Mouse (Mus musculus): ENCODE results near the gene Vps13d. TPM values are rescaled to one million over a fixed set of nuclear protein-coding genes. Genes with fewer than 3 reads are reported as not detected.

The Vps13d gene
- polyA plus RNA-seq, 1 experiment from 2014 or later, result 10.1 TPM

DNA sequence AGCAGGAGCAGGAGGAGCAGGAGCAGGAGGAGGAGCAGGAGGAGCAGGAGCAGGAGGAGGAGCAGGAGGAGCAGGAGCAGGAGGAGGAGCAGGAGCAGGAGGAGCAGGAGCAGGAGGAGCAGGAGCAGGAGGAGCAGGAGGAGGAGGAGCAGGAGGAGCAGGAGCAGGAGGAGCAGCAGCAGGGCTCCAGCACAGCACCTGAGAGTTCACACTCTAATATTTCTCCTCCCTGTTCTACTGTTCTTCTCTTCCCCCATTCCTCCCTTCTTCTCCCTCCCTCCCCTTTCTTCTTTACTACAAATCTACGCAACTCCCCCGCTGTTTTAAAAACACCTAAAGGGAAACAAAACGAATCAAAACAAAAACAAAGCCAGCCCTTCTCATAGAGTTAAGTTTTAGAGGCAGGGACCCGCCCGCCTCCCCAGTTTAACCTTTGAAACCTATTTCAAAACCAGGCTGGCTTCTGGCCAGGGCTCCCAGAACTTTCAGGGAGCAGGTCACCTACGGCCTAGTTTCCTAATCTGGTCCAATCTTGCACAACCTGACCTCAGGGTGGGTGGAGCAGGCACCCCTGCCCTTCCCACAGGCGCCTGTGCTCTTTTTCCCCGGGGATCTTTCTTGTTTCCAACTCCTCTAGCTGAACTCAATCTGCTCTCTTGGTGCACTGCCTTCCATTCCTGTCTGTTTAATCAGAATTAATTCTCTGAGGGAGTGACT is 234.5 kb downstream of the Vps13d start:
- H3K4me3 ChIP-seq (ENCODE audit: low read depth, low read length), result no peak overlapping the region
- no peak overlapping the region for H3K27ac ChIP-seq (replicated peaks; ENCODE audit: low read depth, low read length)

DNA sequence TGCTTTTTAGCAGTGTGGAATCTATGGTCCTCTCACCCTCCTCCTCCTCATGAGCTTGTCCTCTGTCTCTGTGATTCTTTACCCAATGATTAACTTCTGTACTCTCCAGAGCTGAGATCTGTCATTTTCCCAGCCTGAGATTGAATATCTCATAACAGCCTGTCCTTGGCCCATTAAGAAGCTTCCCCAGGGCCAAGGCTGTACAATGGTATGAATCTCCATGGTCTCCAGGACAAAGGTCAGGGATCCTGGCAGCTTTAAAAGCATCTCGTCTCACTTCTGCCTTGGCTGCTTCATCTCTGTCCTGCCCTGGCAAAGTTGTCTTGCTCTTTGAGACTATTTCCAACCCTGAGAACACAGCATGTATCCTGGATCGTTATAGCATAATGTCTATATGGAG is 237.1 kb downstream of the Vps13d start:
- WGBS, result 76% methylated on average over 2 of the region's 2 CpGs
- no peak overlapping the region for H3K9ac ChIP-seq (replicated peaks; ENCODE audit: low read length)
- no peaks in the 10 kb centered on the region for H3K9me3 ChIP-seq (replicated peaks; ENCODE audit: control insufficient read depth, low read length)
- ATAC-seq (replicated peaks; ENCODE audit: insufficient number of reproducible peaks, low FRiP score, low TSS enrichment, low read depth), result no peak
- no peaks in the 10 kb centered on the region for H3K27me3 ChIP-seq (ENCODE audit: control insufficient read depth, insufficient read depth, low read length)
- no peaks in the 10 kb centered on the region for H3K4me1 ChIP-seq (ENCODE audit: control insufficient read depth, insufficient read depth, low read length)
- H3K4me3 ChIP-seq (ENCODE audit: low read depth, low read length), result no peak overlapping the region
- no peak for DNase-seq (ENCODE audit: low spot score)
- no peak overlapping the region for H3K27ac ChIP-seq (replicated peaks; ENCODE audit: low read depth, low read length)
- H3K4me2 ChIP-seq (ENCODE audit: low read depth, low read length), result no peak overlapping the region
- no peaks in the 10 kb centered on the region for H3K36me3 ChIP-seq (replicated peaks; ENCODE audit: control insufficient read depth, insufficient read depth, low read depth, low read length)

More for the DNA sequence above, 234.5 kb downstream of the Vps13d start:
- ATAC-seq (replicated peaks; ENCODE audit: insufficient number of reproducible peaks, low FRiP score, low TSS enrichment, low read depth) (no peak), DNase-seq (ENCODE audit: low spot score) (no peak)
- Histone ChIP-seq H3K9ac (replicated peaks; ENCODE audit: low read length) (no peak overlapping the region), H3K9me3 (replicated peaks; ENCODE audit: control insufficient read depth, low read length) (no peaks in the 10 kb centered on the region), H3K4me1 (ENCODE audit: control insufficient read depth, insufficient read depth, low read length) (no peaks in the 10 kb centered on the region), H3K4me2 (ENCODE audit: low read depth, low read length) (no peak overlapping the region), H3K27me3 (ENCODE audit: control insufficient read depth, insufficient read depth, low read length) (no peaks in the 10 kb centered on the region), H3K36me3 (replicated peaks; ENCODE audit: control insufficient read depth, insufficient read depth, low read depth, low read length) (no peaks in the 10 kb centered on the region)
- 59% methylated on average over 8 of the region's 8 CpGs for WGBS

DNA sequence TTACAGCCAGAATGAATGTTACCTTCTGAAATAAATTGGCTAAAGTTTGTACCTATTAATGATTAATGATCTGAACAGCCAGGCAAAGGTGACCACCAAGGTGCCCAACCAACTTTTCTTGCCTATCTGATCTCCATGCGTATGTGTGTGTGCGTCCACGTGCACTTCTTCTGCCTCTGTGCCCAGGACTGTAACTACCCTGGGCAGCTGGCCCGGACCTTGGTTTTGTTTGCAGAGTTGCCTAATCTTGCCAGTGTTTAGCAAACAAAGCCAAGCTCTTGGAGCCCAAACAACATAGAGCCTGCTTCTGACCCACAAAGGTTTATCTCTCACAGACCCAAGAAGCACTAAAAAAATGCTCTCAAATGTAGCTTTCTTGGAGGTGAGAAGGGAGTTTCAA is 237.6 kb downstream of the Vps13d start:
- H3K9me3 ChIP-seq (replicated peaks; ENCODE audit: control insufficient read depth, low read length), result no peaks in the 10 kb centered on the region
- no peak overlapping the region for H3K4me2 ChIP-seq (ENCODE audit: low read depth, low read length)
- H3K36me3 ChIP-seq (replicated peaks; ENCODE audit: control insufficient read depth, insufficient read depth, low read depth, low read length), result no peaks in the 10 kb centered on the region
- H3K27ac ChIP-seq (replicated peaks; ENCODE audit: low read depth, low read length), result no peak overlapping the region
- H3K4me3 ChIP-seq (ENCODE audit: low read depth, low read length), result no peak overlapping the region
- WGBS, result 81% methylated on average over 4 of the region's 4 CpGs
- no peaks in the 10 kb centered on the region for H3K4me1 ChIP-seq (ENCODE audit: control insufficient read depth, insufficient read depth, low read length)
- ATAC-seq (replicated peaks; ENCODE audit: insufficient number of reproducible peaks, low FRiP score, low TSS enrichment, low read depth), result no peak
- no peaks in the 10 kb centered on the region for H3K27me3 ChIP-seq (ENCODE audit: control insufficient read depth, insufficient read depth, low read length)
- no peak overlapping the region for H3K9ac ChIP-seq (replicated peaks; ENCODE audit: low read length)
- no peak for DNase-seq (ENCODE audit: low spot score)

DNA sequence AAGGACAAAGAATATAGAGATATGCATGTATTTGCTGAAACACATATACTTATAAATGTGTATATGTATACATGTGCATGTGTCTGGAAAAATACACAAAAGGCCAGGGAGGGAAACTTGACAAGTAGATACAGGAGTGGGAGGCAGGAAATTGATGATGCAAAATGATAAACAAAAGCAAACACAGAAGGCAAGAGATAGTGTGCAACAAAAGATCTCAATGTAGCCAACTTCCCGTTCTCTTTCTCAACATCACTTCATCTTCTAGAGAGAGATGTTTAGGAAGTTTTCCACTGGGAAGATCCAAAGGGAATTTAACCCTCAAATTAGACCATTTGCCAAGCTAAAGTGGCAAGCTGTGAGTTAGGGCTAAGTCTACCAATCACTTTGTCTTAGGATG is 238.5 kb downstream of the Vps13d start:
- H3K27ac ChIP-seq (replicated peaks; ENCODE audit: low read depth, low read length), result no peak overlapping the region
- H3K9ac ChIP-seq (replicated peaks; ENCODE audit: low read length), result no peak overlapping the region
- 70% methylated on average over 1 of the region's 1 CpGs for WGBS
- no peak overlapping the region for H3K4me3 ChIP-seq (ENCODE audit: low read depth, low read length)
- no peaks in the 10 kb centered on the region for H3K4me1 ChIP-seq (ENCODE audit: control insufficient read depth, insufficient read depth, low read length)
- H3K27me3 ChIP-seq (ENCODE audit: control insufficient read depth, insufficient read depth, low read length), result no peaks in the 10 kb centered on the region
- no peaks in the 10 kb centered on the region for H3K36me3 ChIP-seq (replicated peaks; ENCODE audit: control insufficient read depth, insufficient read depth, low read depth, low read length)
- ATAC-seq (replicated peaks; ENCODE audit: insufficient number of reproducible peaks, low FRiP score, low TSS enrichment, low read depth) (no peak), DNase-seq (ENCODE audit: low spot score) (no peak)
- no peak overlapping the region for H3K4me2 ChIP-seq (ENCODE audit: low read depth, low read length)
- H3K9me3 ChIP-seq (replicated peaks; ENCODE audit: control insufficient read depth, low read length), result no peaks in the 10 kb centered on the region

DNA sequence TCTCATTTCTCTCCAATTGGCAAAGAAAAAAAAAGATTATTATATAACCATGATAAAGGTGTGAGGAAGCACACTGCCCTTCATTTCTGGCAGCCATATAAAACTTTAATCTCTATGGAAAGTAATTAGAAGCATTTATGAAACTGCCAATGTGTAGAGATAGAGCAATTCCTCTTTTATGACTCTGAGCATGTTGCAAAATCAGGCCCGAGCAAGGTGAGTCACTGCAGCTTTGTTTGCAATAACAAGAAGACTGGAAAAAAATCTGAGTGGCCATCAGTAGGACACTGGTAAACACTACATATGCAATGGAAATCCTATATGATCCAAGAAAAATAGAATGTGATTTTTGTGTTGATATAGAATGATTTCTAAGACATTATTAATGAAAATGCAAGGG is 238.9 kb downstream of the Vps13d start:
- no peak overlapping the region for H3K4me2 ChIP-seq (ENCODE audit: low read depth, low read length)
- 79% methylated on average over 1 of the region's 1 CpGs for WGBS
- no peak overlapping the region for H3K9ac ChIP-seq (replicated peaks; ENCODE audit: low read length)
- H3K27ac ChIP-seq (replicated peaks; ENCODE audit: low read depth, low read length), result no peak overlapping the region
- H3K36me3 ChIP-seq (replicated peaks; ENCODE audit: control insufficient read depth, insufficient read depth, low read depth, low read length), result no peaks in the 10 kb centered on the region
- no peak overlapping the region for H3K4me3 ChIP-seq (ENCODE audit: low read depth, low read length)
- no peak for DNase-seq (ENCODE audit: low spot score)
- H3K27me3 ChIP-seq (ENCODE audit: control insufficient read depth, insufficient read depth, low read length), result no peaks in the 10 kb centered on the region
- H3K4me1 ChIP-seq (ENCODE audit: control insufficient read depth, insufficient read depth, low read length), result no peaks in the 10 kb centered on the region
- no peaks in the 10 kb centered on the region for H3K9me3 ChIP-seq (replicated peaks; ENCODE audit: control insufficient read depth, low read length)
- ATAC-seq (replicated peaks; ENCODE audit: insufficient number of reproducible peaks, low FRiP score, low TSS enrichment, low read depth), result no peak

DNA sequence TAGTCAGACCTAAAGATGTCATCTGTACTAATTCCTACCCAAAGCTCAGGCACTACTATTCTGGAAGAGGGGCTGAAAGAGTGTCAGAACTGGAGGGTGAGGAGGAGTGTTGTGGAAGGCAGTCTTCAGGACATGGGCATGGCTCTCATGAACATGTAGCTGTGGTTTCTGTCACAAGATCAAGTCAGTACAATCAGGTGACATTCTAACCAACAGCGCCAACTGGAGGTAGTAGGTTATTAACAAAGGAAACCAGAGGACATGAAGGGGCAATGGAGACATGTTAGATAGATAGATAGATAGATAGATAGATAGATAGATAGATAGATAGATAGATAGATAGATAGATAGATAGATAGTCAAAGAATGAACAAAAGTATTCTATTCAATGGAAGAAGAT is 241.4 kb downstream of the Vps13d start:
- ATAC-seq (replicated peaks; ENCODE audit: insufficient number of reproducible peaks, low FRiP score, low TSS enrichment, low read depth), result no peak
- 84% methylated on average over 1 of the region's 1 CpGs for WGBS
- Histone ChIP-seq H3K9me3 (replicated peaks; ENCODE audit: control insufficient read depth, low read length) (no peaks in the 10 kb centered on the region), H3K4me2 (ENCODE audit: low read depth, low read length) (no peak overlapping the region), H3K27ac (replicated peaks; ENCODE audit: low read depth, low read length) (no peak overlapping the region), H3K4me1 (ENCODE audit: control insufficient read depth, insufficient read depth, low read length) (0 out of 2 replicates have a peak, but pooled peaks cover 3% of the 10 kb centered on the region), H3K4me3 (ENCODE audit: low read depth, low read length) (no peak overlapping the region), H3K27me3 (ENCODE audit: control insufficient read depth, insufficient read depth, low read length) (no peaks in the 10 kb centered on the region), H3K9ac (replicated peaks; ENCODE audit: low read length) (no peak overlapping the region), H3K36me3 (replicated peaks; ENCODE audit: control insufficient read depth, insufficient read depth, low read depth, low read length) (no peaks in the 10 kb centered on the region)
- DNase-seq (ENCODE audit: low spot score), result no peak

DNA sequence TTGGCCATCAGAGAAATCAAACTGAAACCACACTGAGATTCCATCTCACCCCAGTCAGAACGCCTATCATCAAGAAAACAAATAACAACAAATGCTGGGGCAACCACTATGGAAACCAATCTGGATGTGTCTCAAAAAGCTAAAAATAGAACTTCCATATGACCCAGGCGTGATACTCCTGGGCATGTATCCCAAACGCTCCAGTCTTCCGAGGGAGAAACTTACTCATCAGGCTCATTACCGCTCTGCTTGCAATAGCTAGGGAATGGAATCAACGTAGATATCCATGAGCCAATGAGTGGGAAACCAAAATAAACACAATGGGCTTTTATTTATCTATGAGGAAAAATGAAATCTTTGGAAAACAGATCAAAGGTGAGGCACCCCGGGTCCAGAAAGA is 242.9 kb downstream of the Vps13d start:
- Histone ChIP-seq H3K27ac (replicated peaks; ENCODE audit: low read depth, low read length) (no peak overlapping the region), H3K9ac (replicated peaks; ENCODE audit: low read length) (no peak overlapping the region), H3K9me3 (replicated peaks; ENCODE audit: control insufficient read depth, low read length) (no peaks in the 10 kb centered on the region), H3K4me1 (ENCODE audit: control insufficient read depth, insufficient read depth, low read length) (0 out of 2 replicates have a peak, but pooled peaks cover 3% of the 10 kb centered on the region), H3K27me3 (ENCODE audit: control insufficient read depth, insufficient read depth, low read length) (no peaks in the 10 kb centered on the region), H3K4me3 (ENCODE audit: low read depth, low read length) (no peak overlapping the region), H3K4me2 (ENCODE audit: low read depth, low read length) (no peak overlapping the region), H3K36me3 (replicated peaks; ENCODE audit: control insufficient read depth, insufficient read depth, low read depth, low read length) (no peaks in the 10 kb centered on the region)
- ATAC-seq (replicated peaks; ENCODE audit: insufficient number of reproducible peaks, low FRiP score, low TSS enrichment, low read depth), result no peak
- 85% methylated on average over 7 of the region's 7 CpGs for WGBS
- DNase-seq (ENCODE audit: low spot score), result no peak

DNA sequence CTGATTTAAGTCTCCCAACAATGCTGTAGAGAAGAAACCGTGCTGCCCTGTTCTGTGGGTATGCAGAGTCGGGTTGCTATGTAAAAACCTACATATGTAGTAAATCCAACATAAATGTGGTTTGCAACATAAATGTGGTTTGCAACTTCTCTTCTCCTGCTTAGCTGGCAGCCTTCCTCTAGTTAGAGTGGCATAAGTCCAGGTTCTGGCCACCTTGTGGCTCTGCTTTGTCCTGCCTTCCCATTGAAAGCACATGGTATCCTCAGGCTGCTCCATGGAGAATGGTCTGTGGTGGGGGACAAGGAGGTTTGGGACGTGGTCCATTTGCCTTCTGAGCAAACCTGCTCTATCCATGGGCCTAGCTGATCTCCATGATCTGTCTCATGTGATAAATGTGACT is 243.9 kb downstream of the Vps13d start:
- H3K4me1 ChIP-seq (ENCODE audit: control insufficient read depth, insufficient read depth, low read length), result 0 out of 2 replicates have a peak, but pooled peaks cover 3% of the 10 kb centered on the region
- no peaks in the 10 kb centered on the region for H3K9me3 ChIP-seq (replicated peaks; ENCODE audit: control insufficient read depth, low read length)
- WGBS, result 93% methylated on average over 3 of the region's 3 CpGs
- no peak for ATAC-seq (replicated peaks; ENCODE audit: insufficient number of reproducible peaks, low FRiP score, low TSS enrichment, low read depth)
- H3K4me3 ChIP-seq (ENCODE audit: low read depth, low read length), result no peak overlapping the region
- H3K27ac ChIP-seq (replicated peaks; ENCODE audit: low read depth, low read length), result no peak overlapping the region
- no peaks in the 10 kb centered on the region for H3K36me3 ChIP-seq (replicated peaks; ENCODE audit: control insufficient read depth, insufficient read depth, low read depth, low read length)
- no peak overlapping the region for H3K9ac ChIP-seq (replicated peaks; ENCODE audit: low read length)
- DNase-seq (ENCODE audit: low spot score), result no peak
- no peaks in the 10 kb centered on the region for H3K27me3 ChIP-seq (ENCODE audit: control insufficient read depth, insufficient read depth, low read length)
- no peak overlapping the region for H3K4me2 ChIP-seq (ENCODE audit: low read depth, low read length)

Data from embryonic facial prominence, embryonic 11.5 days (tissue).